Mouse (Mus musculus) forebrain, postnatal 0 days (tissue): Measurements from ENCODE around the gene Cnih1. TPM values are rescaled to one million over a fixed set of nuclear protein-coding genes. Genes with fewer than 3 reads are reported as not detected.

Source experiments
- ATAC-seq: fragments of 200-750 bp; cut with Nextera tagmentation; 2 replicates; pipeline ENCODE4 v1.8.0; 2017; ENCODE audit warnings: mild to moderate bottlenecking, moderate library complexity
- DNase-seq: peaks from one replicate; pipeline ENCODE4 v3.0.0-alpha.2; 2015
- H3K27ac ChIP-seq: fragments of 300-500 bp; sonication (generic); 2 replicates; pipeline ENCODE4 v1.5.1; 2014; ENCODE audit warnings: low read depth, mild to moderate bottlenecking, antibody characterized with exemption, low read length, moderate library complexity, mixed read lengths
- H3K27me3 ChIP-seq: fragments of 300-500 bp; sonication (generic); 2 replicates; pipeline ENCODE4 v1.6.1; 2014; ENCODE audit warnings: mild to moderate bottlenecking, low read length, mixed read lengths; ENCODE audit not compliant: insufficient read depth
- H3K36me3 ChIP-seq: fragments of 300-500 bp; sonication (generic); 2 replicates; pipeline ENCODE4 v1.6.1; 2014; ENCODE audit warnings: mild to moderate bottlenecking, moderate library complexity; ENCODE audit not compliant: insufficient read depth
- H3K4me1 ChIP-seq: fragments of 300-500 bp; sonication (generic); 2 replicates; pipeline ENCODE4 v1.6.1; 2014; ENCODE audit warnings: antibody characterized with exemption; ENCODE audit not compliant: insufficient read depth
- H3K4me2 ChIP-seq: fragments of 300-500 bp; sonication (generic); 2 replicates; pipeline ENCODE4 v1.6.1; 2014; ENCODE audit warnings: low read depth, mild to moderate bottlenecking, moderate library complexity
- H3K4me3 ChIP-seq: fragments of 300-500 bp; sonication (generic); 2 replicates; pipeline ENCODE4 v1.5.1; 2014; ENCODE audit warnings: low read depth, low read length, mixed read lengths
- H3K9ac ChIP-seq: fragments of 300-500 bp; sonication (generic); 2 replicates; pipeline ENCODE4 v1.6.1; 2014; ENCODE audit warnings: mild to moderate bottlenecking
- H3K9me3 ChIP-seq: fragments of 300-500 bp; sonication (generic); 2 replicates; pipeline ENCODE4 v1.6.1; 2016; ENCODE audit warnings: low read length
- CTCF ChIP-seq: sonication (generic); IDR thresholded peaks from 2 replicates; pipeline ENCODE4 v1.5.1; 2016; ENCODE audit warnings: antibody characterized with exemption, control low read depth, low read depth
- WGBS: fragments of 180-500 bp; shearing (Covaris S2); extraction: QIAGEN DNeasy Blood & Tissue Kit; methylation state at CpG from one replicate; pipeline ENCODE4 v1.1.7; 2014; 5-methylcytosine and 5-hydroxymethylcytosine counted together
- polyA plus RNA-seq: library from polyadenylated mRNA; unstranded; fragments of >200 nt; fragmentation: Nextera tagmentation; extraction: Ambion mirVana; gene quantifications from 2 replicates; pipeline ENCODE4 v1.2.1, GENCODE M21; 2015
- total RNA-seq: library from RNA; depleted of rRNA; stranded (reverse); fragments of >200 nt; gene quantifications from 2 replicates; pipeline ENCODE4 v1.2.3, GENCODE M21; 2014

Cnih1 gene
- total and polyA plus RNA-seq, 2 experiments from 2014 or later = 101 to 182 TPM

GRCm38 (mm10) chr14:46807927-46808326 lies 19.7 kb upstream of the Cnih1 start:
- peaks cover 21% of the 10 kb centered on the region; the same call in 1 of the 2 replicates for H3K36me3 ChIP-seq
- H3K4me2 ChIP-seq = no peak overlapping the region
- no peaks in the 10 kb centered on the region for H3K9me3 ChIP-seq
- H3K27ac ChIP-seq = no peak overlapping the region
- no peaks in the 10 kb centered on the region for H3K4me1 ChIP-seq
- no peak overlapping the region for H3K4me3 ChIP-seq
- no peaks in the 10 kb centered on the region for H3K27me3 ChIP-seq
- ATAC-seq (no peak), DNase-seq (no peak)
- TF ChIP-seq CTCF = no peak
- WGBS = 50% methylated on average over 3 of the region's 3 CpGs
- no peak overlapping the region for H3K9ac ChIP-seq

- no peaks in the 10 kb centered on the region for H3K9me3 ChIP-seq
- TF ChIP-seq CTCF = no peak
- WGBS = 91% methylated on average over 5 of the region's 5 CpGs
- no peak overlapping the region for H3K4me3 ChIP-seq
- H3K36me3 ChIP-seq = peaks cover 14% of the 10 kb centered on the region
- no peaks in the 10 kb centered on the region for H3K4me1 ChIP-seq
- no peak for DNase-seq
- H3K27me3 ChIP-seq = no peaks in the 10 kb centered on the region
- H3K27ac ChIP-seq = no peak overlapping the region
- no peak overlapping the region for H3K9ac ChIP-seq
- ATAC-seq = no peak
- H3K4me2 ChIP-seq = no peak overlapping the region
These were observed 18.0 kb upstream of the Cnih1 start for GRCm38 (mm10) chr14:46806186-46806585.

GRCm38 (mm10) chr14:46803791-46804190 lies 15.6 kb upstream of the Cnih1 start:
- TF ChIP-seq CTCF = no peak
- no peak overlapping the region for H3K27ac ChIP-seq
- no peak overlapping the region for H3K4me3 ChIP-seq
- H3K4me1 ChIP-seq = no peaks in the 10 kb centered on the region
- 93% methylated on average over 1 of the region's 1 CpGs for WGBS
- peaks cover 3% of the 10 kb centered on the region; the same call in 1 of the 2 replicates for H3K36me3 ChIP-seq
- H3K9me3 ChIP-seq = no peaks in the 10 kb centered on the region
- ATAC-seq (no peak), DNase-seq (no peak)
- no peak overlapping the region for H3K4me2 ChIP-seq
- no peaks in the 10 kb centered on the region for H3K27me3 ChIP-seq
- H3K9ac ChIP-seq = no peak overlapping the region

GRCm38 (mm10) chr14:46803259-46803658 lies 15.0 kb upstream of the Cnih1 start:
- no peak for TF ChIP-seq CTCF
- 89% methylated on average over 4 of the region's 4 CpGs for WGBS
- DNase-seq (no peak), ATAC-seq (no peak)
- no peak overlapping the region for H3K4me3 ChIP-seq
- H3K27me3 ChIP-seq = no peaks in the 10 kb centered on the region
- peaks cover 3% of the 10 kb centered on the region; the same call in 1 of the 2 replicates for H3K36me3 ChIP-seq
- no peak overlapping the region for H3K4me2 ChIP-seq
- H3K9me3 ChIP-seq = no peaks in the 10 kb centered on the region
- H3K27ac ChIP-seq = no peak overlapping the region
- no peak overlapping the region for H3K9ac ChIP-seq
- no peaks in the 10 kb centered on the region for H3K4me1 ChIP-seq

- no peaks in the 10 kb centered on the region for H3K27me3 ChIP-seq
- H3K4me1 ChIP-seq = no peaks in the 10 kb centered on the region
- no peak overlapping the region for H3K9ac ChIP-seq
- H3K4me2 ChIP-seq = no peak overlapping the region
- H3K4me3 ChIP-seq = no peak overlapping the region
- DNase-seq = no peak
- no peaks in the 10 kb centered on the region for H3K9me3 ChIP-seq
- WGBS = 91% methylated on average over 3 of the region's 3 CpGs
- peaks cover 3% of the 10 kb centered on the region; the same call in 1 of the 2 replicates for H3K36me3 ChIP-seq
- no peak for TF ChIP-seq CTCF
- no peak overlapping the region for H3K27ac ChIP-seq
- ATAC-seq = no peak
These were observed 12.6 kb upstream of the Cnih1 start for GRCm38 (mm10) chr14:46800684-46801345.

GRCm38 (mm10) chr14:46794157-46794556 lies 5.9 kb upstream of the Cnih1 start:
- no peak overlapping the region for H3K4me2 ChIP-seq
- no peaks in the 10 kb centered on the region for H3K27me3 ChIP-seq
- no peak overlapping the region for H3K4me3 ChIP-seq
- ATAC-seq (no peak), DNase-seq (no peak)
- WGBS = 83% methylated on average over 5 of the region's 5 CpGs
- H3K27ac ChIP-seq = no peak overlapping the region
- 0 out of 2 replicates have a peak, but pooled peaks cover under 1% of the 10 kb centered on the region for H3K36me3 ChIP-seq
- H3K9ac ChIP-seq = no peak overlapping the region
- no peak for TF ChIP-seq CTCF
- no peaks in the 10 kb centered on the region for H3K9me3 ChIP-seq
- no peaks in the 10 kb centered on the region for H3K4me1 ChIP-seq

- Histone ChIP-seq H3K4me3 (no peak overlapping the region), H3K36me3 (no peaks in the 10 kb centered on the region), H3K9ac (no peak overlapping the region), H3K4me1 (0 out of 2 replicates have a peak, but pooled peaks cover 4% of the 10 kb centered on the region), H3K4me2 (no peak overlapping the region), H3K9me3 (no peaks in the 10 kb centered on the region), H3K27ac (no peak overlapping the region), H3K27me3 (no peaks in the 10 kb centered on the region)
- DNase-seq (no peak), ATAC-seq (no peak)
- whole genome bisulfite sequencing = 96% methylated on average over 6 of the region's 6 CpGs
- TF ChIP-seq CTCF = no peak
These were observed 2.5 kb upstream of the Cnih1 start for GRCm38 (mm10) chr14:46790723-46791122.
